Mouse (Mus musculus) cortical plate, adult 2 months (tissue): ENCODE measurements around the gene Ifnab.

Experiments
- CTCF ChIP-seq: fragments of 200-500 bp; IDR thresholded peaks from 2 replicates; pipeline ENCODE4 v1.5.1; 2011; ENCODE audit warnings: mild to moderate bottlenecking, control low read depth, low read length; ENCODE audit not compliant: insufficient read depth; ENCODE audit errors: extremely low read depth
- POLR2A ChIP-seq: fragments of 200-500 bp; IDR thresholded peaks from 2 replicates; pipeline ENCODE4 v1.6.1; 2011; ENCODE audit warnings: mild to moderate bottlenecking, low read length, control low read depth; ENCODE audit not compliant: insufficient read depth; ENCODE audit errors: extremely low read depth

DNA sequence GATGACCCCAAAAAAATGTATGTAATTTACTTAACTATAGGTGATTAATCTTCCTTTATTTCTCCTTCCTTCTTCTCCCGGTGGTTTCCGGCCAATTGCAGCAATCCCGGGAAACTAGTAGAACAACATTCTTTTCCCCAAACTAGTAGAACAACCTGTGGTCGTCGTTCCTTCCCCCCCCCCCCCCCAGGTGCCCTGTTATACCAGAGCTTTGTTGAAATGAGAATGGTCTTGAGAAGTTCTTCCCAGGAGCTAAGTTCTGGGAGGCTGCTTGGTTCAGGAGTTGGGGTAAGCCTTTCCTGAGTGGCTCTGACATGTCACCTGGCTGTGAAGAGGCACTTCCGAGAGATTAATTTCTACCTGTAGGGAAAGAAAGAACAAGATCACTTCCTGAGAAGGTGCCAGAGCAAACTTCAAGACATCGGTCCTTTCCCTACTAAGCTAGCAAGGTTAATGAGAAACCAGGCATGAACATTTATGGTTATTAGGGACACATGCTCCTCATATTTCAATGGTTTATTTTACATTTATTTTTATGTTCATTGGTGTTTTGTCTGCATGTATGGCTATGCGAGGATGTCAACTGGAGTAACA is 32.4 kb upstream of the Ifnab start:
- TF ChIP-seq CTCF (no peak), POLR2A (no peak)
